In the genomic region with DNA sequence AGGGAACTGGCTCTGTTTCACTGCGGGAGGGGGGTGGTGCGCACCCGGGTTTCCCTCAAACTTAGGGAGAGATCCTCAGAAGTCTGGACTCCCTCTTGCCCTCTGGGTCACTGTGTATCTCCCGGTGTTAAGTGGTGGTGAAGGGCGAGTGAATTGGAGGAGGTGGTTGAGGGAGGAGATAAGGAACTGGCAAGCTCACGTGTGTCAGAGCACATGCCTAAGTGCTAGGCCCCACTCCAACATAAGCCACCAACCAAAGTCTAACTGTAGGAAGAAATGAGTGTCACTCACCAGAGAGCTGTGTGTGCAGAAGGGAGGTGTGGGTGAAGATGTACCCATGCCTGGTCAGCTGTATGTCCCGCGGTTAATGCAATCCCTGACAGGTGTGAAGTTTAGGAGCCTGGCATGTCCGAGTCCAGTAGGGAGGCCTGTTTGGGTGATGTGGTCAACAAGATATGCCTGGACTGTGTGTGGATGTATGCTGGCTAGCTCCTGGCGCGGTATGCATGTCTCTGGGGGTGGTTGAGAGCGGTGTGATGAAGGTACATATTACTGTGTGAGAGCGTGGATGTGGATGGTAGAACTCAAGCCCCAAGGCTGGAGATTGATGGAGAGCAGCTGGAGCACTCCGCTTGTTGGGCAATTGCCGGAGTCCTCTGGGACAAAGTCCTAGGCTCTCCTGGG, we compare ENCODE assay signal across 8 mouse cellular contexts. TPM values are rescaled to one million over a fixed set of nuclear protein-coding genes. Genes with fewer than 3 reads are reported as not detected.
A peak's percentile ranks its signal among the peaks of the same experiment; 100 is the strongest.
DNase-seq lines count a peak whose midpoint lies in the region; ATAC-seq and TF ChIP-seq lines count a peak whose summit lies in the region.

No protein-coding gene starts in this region.

- H3K27me3 ChIP-seq in heart, embryonic 14.5 days (ENCODE audit: control insufficient read depth, insufficient read depth, low read length) = no peaks in the 10 kb centered on the region

- ATAC-seq in heart, embryonic 14.5 days (ENCODE audit: insufficient number of reproducible peaks, insufficient read depth, low FRiP score, low read depth) = peak; percentile 30; the same call in 1 of the 2 replicates
- peak; percentile 58 for ATAC-seq in megakaryocyte-erythroid progenitor cell, adult 5-6 weeks (replicated peaks; ENCODE audit: low FRiP score, low TSS enrichment, poor library complexity, severe bottlenecking)

- peak overlapping the region; percentile 84 for H3K4me3 ChIP-seq in bone marrow, adult 2 months (replicated peaks; ENCODE audit: control insufficient read depth, low read depth, low read length)
- peak overlapping the region; percentile 61 to 90 for H3K4me3 ChIP-seq in heart, embryonic 14.5 days (ENCODE audit: control insufficient read depth in 1 of 2, insufficient read depth in 1 of 2, low read depth in 1 of 2, low read length in 2 of 2)

- H3K36me3 ChIP-seq in heart, embryonic 14.5 days (ENCODE audit: control insufficient read depth, insufficient read depth, low read length) = peaks cover 43% of the 10 kb centered on the region

- TF ChIP-seq POLR2A in bone marrow, adult 2 months (IDR thresholded peaks at IDR 0.05; ENCODE audit: borderline replicate concordance, control insufficient read depth, low read depth, low read length) = no peak

- H3K9ac ChIP-seq in heart, embryonic 14.5 days (ENCODE audit: low read length) = peak overlapping the region; percentile 79

- no peak for TF ChIP-seq CTCF in bone marrow, adult 2 months (IDR thresholded peaks at IDR 0.05; ENCODE audit: control insufficient read depth, insufficient read depth, low read length)

- no peaks in the 10 kb centered on the region for H3K9me3 ChIP-seq in heart, embryonic 14.5 days (ENCODE audit: control insufficient read depth, low read length)

- WGBS in bone marrow, adult 2 months = 31% methylated on average over 15 of the region's 15 CpGs
- 31% methylated on average over 15 of the region's 15 CpGs for WGBS in heart, embryonic 14.5 days

- H3K4me2 ChIP-seq in heart, embryonic 14.5 days (ENCODE audit: low read length) = peak overlapping the region; percentile 86

- DNase-seq in embryo, embryonic 10 days (ENCODE audit: low spot score) = peak; percentile 32
- DNase-seq in embryo, embryonic 9.5 days (ENCODE audit: extremely low spot score) = no peak
- DNase-seq in kidney, postnatal 4 days = peak; percentile 26 to 41
- DNase-seq in right cerebral cortex, postnatal 4 days = no peak
- DNase-seq in testis, postnatal 14 days (ENCODE audit: low spot score) = no peak

- H3K4me1 ChIP-seq in bone marrow, adult 2 months (ENCODE audit: control insufficient read depth, insufficient read depth, low read length) = peaks cover 10% of the 10 kb centered on the region
- peaks cover 12 to 21% of the 10 kb centered on the region in 2 experiments for H3K4me1 ChIP-seq in heart, embryonic 14.5 days (ENCODE audit: control insufficient read depth in 2 of 2, insufficient read depth in 2 of 2, low read length in 2 of 2)

- H3K27ac ChIP-seq in bone marrow, adult 2 months (ENCODE audit: control insufficient read depth, insufficient read depth, low read depth, low read length, poor library complexity) = peak overlapping the region; percentile 92
- H3K27ac ChIP-seq in heart, embryonic 14.5 days (replicated peaks in 1 of 2; ENCODE audit: control insufficient read depth in 1 of 2, insufficient read depth in 1 of 2, low read depth in 2 of 2, low read length in 2 of 2) = peak overlapping the region; percentile 72 to 85

RNA-seq across cellular contexts. Expression of a gene that starts 0.8 kb away (rescaled TPM):
- polyA plus RNA-seq in bone marrow, adult 2 months (2011; ENCODE audit: insufficient read depth, insufficient read length, low replicate concordance, missing spikeins) = 36.1 and 99.5 TPM in 2 replicates
- polyA plus RNA-seq in heart, embryonic 14.5 days (2014; fragmentation: Nextera tagmentation; extraction: Ambion mirVana) = 60.2 and 60.3 TPM in 2 replicates
- 118 and 128 TPM in 2 replicates for total RNA-seq in megakaryocyte-erythroid progenitor cell, adult 5-6 weeks (2014; fragmentation: Nextera tagmentation)
- total RNA-seq in megakaryocyte-erythroid progenitor cell, adult 5-6 weeks (2017) = 62.4 and 72.5 TPM in 2 replicates

RNA-seq across cellular contexts. Expression of a gene that starts 8.5 kb away (rescaled TPM):
- polyA plus RNA-seq in bone marrow, adult 2 months (2011; ENCODE audit: insufficient read depth, insufficient read length, low replicate concordance, missing spikeins) = 58.8 and 92.1 TPM in 2 replicates
- polyA plus RNA-seq in heart, embryonic 14.5 days (2014; fragmentation: Nextera tagmentation; extraction: Ambion mirVana) = 150 and 165 TPM in 2 replicates
- total RNA-seq in megakaryocyte-erythroid progenitor cell, adult 5-6 weeks (2014; fragmentation: Nextera tagmentation) = 88.4 and 106 TPM in 2 replicates
- 63.2 and 101 TPM in 2 replicates for total RNA-seq in megakaryocyte-erythroid progenitor cell, adult 5-6 weeks (2017)

RNA-seq across cellular contexts. Expression of a gene that starts 19.5 kb away (rescaled TPM):
- polyA plus RNA-seq in bone marrow, adult 2 months (2011; ENCODE audit: insufficient read depth, insufficient read length, low replicate concordance, missing spikeins) = 45.2 and 67.4 TPM in 2 replicates
- 63.6 and 69.4 TPM in 2 replicates for polyA plus RNA-seq in heart, embryonic 14.5 days (2014; fragmentation: Nextera tagmentation; extraction: Ambion mirVana)
- total RNA-seq in megakaryocyte-erythroid progenitor cell, adult 5-6 weeks (2014; fragmentation: Nextera tagmentation) = 91.0 and 111 TPM in 2 replicates
- 70.2 and 96.7 TPM in 2 replicates for total RNA-seq in megakaryocyte-erythroid progenitor cell, adult 5-6 weeks (2017)

RNA-seq across cellular contexts. Expression of a gene that starts 19.6 kb away (rescaled TPM):
- 17.0 and 34.6 TPM in 2 replicates for polyA plus RNA-seq in bone marrow, adult 2 months (2011; ENCODE audit: insufficient read depth, insufficient read length, low replicate concordance, missing spikeins)
- 7.1 and 7.6 TPM in 2 replicates for polyA plus RNA-seq in heart, embryonic 14.5 days (2014; fragmentation: Nextera tagmentation; extraction: Ambion mirVana)
- 26.4 and 29.1 TPM in 2 replicates for total RNA-seq in megakaryocyte-erythroid progenitor cell, adult 5-6 weeks (2014; fragmentation: Nextera tagmentation)
- 4.3 and 17.6 TPM in 2 replicates for total RNA-seq in megakaryocyte-erythroid progenitor cell, adult 5-6 weeks (2017)

RNA-seq across cellular contexts. Expression of a gene that starts 28.6 kb away (rescaled TPM):
- polyA plus RNA-seq in bone marrow, adult 2 months (2011; ENCODE audit: insufficient read depth, insufficient read length, low replicate concordance, missing spikeins) = 10.3 and 13.1 TPM in 2 replicates
- polyA plus RNA-seq in heart, embryonic 14.5 days (2014; fragmentation: Nextera tagmentation; extraction: Ambion mirVana) = 1.0 and 1.7 TPM in 2 replicates
- 2.3 and 5.7 TPM in 2 replicates for total RNA-seq in megakaryocyte-erythroid progenitor cell, adult 5-6 weeks (2014; fragmentation: Nextera tagmentation)
- 0.47 and 1.7 TPM in 2 replicates for total RNA-seq in megakaryocyte-erythroid progenitor cell, adult 5-6 weeks (2017)

Comparison
In these comparisons a context has a peak if more than half of its experiments do, and no peak if none do; other contexts are left out.
1. DNase-seq: peak in embryo, embryonic 10 days (single experiment) and kidney, postnatal 4 days (2 of 2); none in embryo, embryonic 9.5 days (single experiment), right cerebral cortex, postnatal 4 days (single experiment) and testis, postnatal 14 days (single experiment).